Mouse (Mus musculus): Measurements from ENCODE around the gene Dxo. TPM values are rescaled to one million over a fixed set of nuclear protein-coding genes. Genes with fewer than 3 reads are reported as not detected.

The Dxo gene
- 70.9 and 71.2 TPM in 2 replicates for polyA plus RNA-seq (2012; rRNA removed)

GRCm38 (mm10) chr17:34836856-34837221 lies at the start of gene Dxo, which contains the start of gene Stk19:
Dxo (plus strand) TSS chr17:34837019.
Stk19 (minus strand) TSS chr17:34836945.

GRCm38 (mm10) chr17:34804301-34804700 lies 32.5 kb upstream of the Dxo start, which contains the start of gene Cyp21a1:
Cyp21a1 (minus strand) TSS chr17:34804561.

GRCm38 (mm10) chr17:34849722-34850516 lies 13.1 kb downstream of the Dxo start, which contains the start of the genes Skiv2l and Nelfe:
Skiv2l (minus strand) TSS chr17:34850210.
Nelfe (plus strand) TSS chr17:34850391.

DNA sequence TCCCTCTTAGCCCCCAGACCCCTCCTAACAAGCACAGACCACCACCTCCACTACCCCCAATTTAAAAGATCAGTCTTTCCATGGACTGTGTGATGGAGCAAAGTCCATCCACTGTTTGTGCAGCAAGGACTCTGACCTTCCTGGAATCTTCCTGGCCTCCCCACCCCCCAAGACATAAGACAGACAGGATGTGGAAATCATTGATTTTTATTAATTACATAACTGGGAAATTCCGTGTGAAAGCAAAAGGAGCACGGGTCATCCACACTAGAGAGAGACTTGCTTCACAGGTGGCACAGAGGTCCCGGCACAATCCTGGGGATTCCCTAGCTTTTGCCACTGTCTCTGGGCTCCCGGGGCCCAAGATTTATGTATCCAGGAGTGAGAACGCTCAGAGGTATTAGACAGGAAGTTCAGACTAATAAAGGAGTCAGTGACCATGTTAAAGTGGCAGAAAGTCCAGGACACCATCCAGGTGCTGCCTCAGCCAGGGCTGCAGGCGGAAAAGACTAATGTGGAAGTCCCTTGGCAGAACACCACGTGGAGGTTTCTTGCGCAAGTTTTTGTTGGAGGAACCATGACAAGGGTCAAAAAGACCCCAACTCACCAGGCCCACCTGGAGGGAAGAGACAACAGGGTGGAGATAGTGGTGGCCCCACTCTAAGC lies 25.7 kb downstream of the Dxo start, which contains the start of gene Cfb:
TSS of gene Cfb (minus strand) at position 103 of the 666 bp plus-strand sequence.

GRCm38 (mm10) chr17:34879336-34879879 lies 42.6 kb downstream of the Dxo start, which contains the start of gene Zbtb12:
Zbtb12 (plus strand) TSS chr17:34879483.

DNA sequence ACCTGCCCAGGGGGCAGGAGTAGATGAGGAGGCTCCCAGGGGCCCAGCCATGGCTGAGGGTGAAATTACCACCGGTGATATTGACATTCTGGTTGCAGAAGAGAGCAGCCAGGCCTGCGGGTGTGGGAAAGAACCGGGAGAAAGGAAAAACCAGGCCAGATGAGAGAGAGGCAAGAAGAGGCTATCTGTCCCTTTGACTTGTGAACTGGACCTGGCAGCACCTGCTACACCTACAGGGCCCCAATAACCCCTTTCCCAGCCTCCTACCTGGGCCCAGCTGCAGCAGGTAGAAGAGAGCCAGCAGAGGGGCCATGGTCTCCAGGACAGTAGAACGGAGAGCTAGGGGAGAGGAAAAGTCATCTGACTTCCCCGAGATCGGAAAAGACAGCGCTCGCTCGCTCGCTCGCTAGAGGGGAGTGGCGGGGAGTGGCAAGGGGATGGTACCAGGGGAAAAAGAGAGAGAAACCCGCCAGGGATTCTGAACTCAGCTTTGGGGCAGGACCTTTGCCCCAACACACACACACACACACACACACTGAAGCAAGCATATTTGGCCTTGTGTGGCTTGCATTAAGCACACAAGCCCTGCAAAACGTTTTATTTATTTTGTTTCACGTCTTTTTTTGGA lies 45.0 kb downstream of the Dxo start, which contains the start of gene Gm20547:
TSS of gene Gm20547 (minus strand) at position 360 of the 628 bp plus-strand sequence.

Other genes with a start within 250 kb of the Dxo start
- gene Gpsm3, start 247.2 kb upstream of the Dxo start, polyA plus RNA-seq (2012; rRNA removed) = 3.7 and 6.2 TPM in 2 replicates
- 163 and 174 TPM in 2 replicates for gene Pbx2, start 245.8 kb upstream of the Dxo start, polyA plus RNA-seq (2012; rRNA removed)
- 12.3 and 15.5 TPM in 2 replicates for gene Ager, start 239.2 kb upstream of the Dxo start, polyA plus RNA-seq (2012; rRNA removed)
- gene Rnf5, start 233.3 kb upstream of the Dxo start, polyA plus RNA-seq (2012; rRNA removed) = 146 and 186 TPM in 2 replicates
- 91.7 and 142 TPM in 2 replicates for gene Agpat1, start 232.8 kb upstream of the Dxo start, polyA plus RNA-seq (2012; rRNA removed)
- gene Egfl8, start 221.0 kb upstream of the Dxo start, polyA plus RNA-seq (2012; rRNA removed) = 6.8 and 9.5 TPM in 2 replicates
- gene Ppt2, start 208.5 kb upstream of the Dxo start, polyA plus RNA-seq (2012; rRNA removed) = 18.8 and 23.6 TPM in 2 replicates
- gene Prrt1, start 207.5 kb upstream of the Dxo start, polyA plus RNA-seq (2012; rRNA removed) = 7.1 and 9.7 TPM in 2 replicates
- gene Fkbpl, start 192.3 kb upstream of the Dxo start, polyA plus RNA-seq (2012; rRNA removed) = 5.1 and 6.5 TPM in 2 replicates
- gene Atf6b, start 189.9 kb upstream of the Dxo start, polyA plus RNA-seq (2012; rRNA removed) = 59.4 and 71.2 TPM in 2 replicates
- gene Tnxb, start 166.5 kb upstream of the Dxo start, polyA plus RNA-seq (2012; rRNA removed) = 0.06 and 0.09 TPM in 2 replicates
- 0.05 and 0.07 TPM in 2 replicates for gene C4b, start 93.1 kb upstream of the Dxo start, polyA plus RNA-seq (2012; rRNA removed)
- 0.04 TPM in 2 replicates for gene Cyp21a1, start 32.5 kb upstream of the Dxo start, polyA plus RNA-seq (2012; rRNA removed)
- 46.3 and 66.7 TPM in 2 replicates for gene Stk19, start 74 bp upstream of the Dxo start, polyA plus RNA-seq (2012; rRNA removed)
- 65.5 and 77.4 TPM in 2 replicates for gene Skiv2l, start 13.2 kb downstream of the Dxo start, polyA plus RNA-seq (2012; rRNA removed)
- gene Nelfe, start 13.4 kb downstream of the Dxo start, polyA plus RNA-seq (2012; rRNA removed) = 94.0 and 142 TPM in 2 replicates
- gene Cfb, start 25.5 kb downstream of the Dxo start, polyA plus RNA-seq (2012; rRNA removed) = 1.9 and 6.9 TPM in 2 replicates
- gene Zbtb12, start 42.5 kb downstream of the Dxo start, polyA plus RNA-seq (2012; rRNA removed) = 73.5 and 98.0 TPM in 2 replicates
- gene Gm20547, start 45.0 kb downstream of the Dxo start, polyA plus RNA-seq (2012; rRNA removed) = not detected in 2 replicates
- gene C2, start 61.2 kb downstream of the Dxo start, polyA plus RNA-seq (2012; rRNA removed) = 1.6 and 2.2 TPM in 2 replicates
- 218 and 222 TPM in 2 replicates for gene Ehmt2, start 61.5 kb downstream of the Dxo start, polyA plus RNA-seq (2012; rRNA removed)
- 0.08 and 0.11 TPM in 2 replicates for gene Slc44a4, start 77.4 kb downstream of the Dxo start, polyA plus RNA-seq (2012; rRNA removed)
- 14.5 and 15.9 TPM in 2 replicates for gene Neu1, start 94.2 kb downstream of the Dxo start, polyA plus RNA-seq (2012; rRNA removed)
- gene Hspa1b, start 122.2 kb downstream of the Dxo start, polyA plus RNA-seq (2012; rRNA removed) = 3.0 and 3.4 TPM in 2 replicates
- not detected in 2 replicates for gene Gm20481, start 132.9 kb downstream of the Dxo start, polyA plus RNA-seq (2012; rRNA removed)
- 1.4 and 2.2 TPM in 2 replicates for gene Hspa1a, start 135.1 kb downstream of the Dxo start, polyA plus RNA-seq (2012; rRNA removed)
- 0.22 and 0.31 TPM in 2 replicates for gene Hspa1l, start 135.7 kb downstream of the Dxo start, polyA plus RNA-seq (2012; rRNA removed)
- gene Lsm2, start 144.8 kb downstream of the Dxo start, polyA plus RNA-seq (2012; rRNA removed) = 98.3 and 206 TPM in 2 replicates
- 127 and 135 TPM in 2 replicates for gene Vars, start 164.0 kb downstream of the Dxo start, polyA plus RNA-seq (2012; rRNA removed)
- 0.60 and 0.76 TPM in 2 replicates for gene Vwa7, start 179.6 kb downstream of the Dxo start, polyA plus RNA-seq (2012; rRNA removed)
- 6.4 and 8.8 TPM in 2 replicates for gene Sapcd1, start 191.0 kb downstream of the Dxo start, polyA plus RNA-seq (2012; rRNA removed)
- gene Msh5, start 209.7 kb downstream of the Dxo start, polyA plus RNA-seq (2012; rRNA removed) = 6.7 and 11.0 TPM in 2 replicates
- 122 and 142 TPM in 2 replicates for gene Clic1, start 212.9 kb downstream of the Dxo start, polyA plus RNA-seq (2012; rRNA removed)
- gene Ddah2, start 222.0 kb downstream of the Dxo start, polyA plus RNA-seq (2012; rRNA removed) = 392 and 957 TPM in 2 replicates
- gene Ly6g6c, start 228.4 kb downstream of the Dxo start, polyA plus RNA-seq (2012; rRNA removed) = 0.19 and 0.28 TPM in 2 replicates
- 0.67 and 0.88 TPM in 2 replicates for gene Mpig6b, start 229.2 kb downstream of the Dxo start, polyA plus RNA-seq (2012; rRNA removed)
- 0.18 and 0.29 TPM in 2 replicates for gene Ly6g6e, start 239.9 kb downstream of the Dxo start, polyA plus RNA-seq (2012; rRNA removed)
- 2.5 and 3.0 TPM in 2 replicates for gene Ly6g6d, start 241.0 kb downstream of the Dxo start, polyA plus RNA-seq (2012; rRNA removed)
- 0.83 and 1.1 TPM in 2 replicates for gene Ly6g6f, start 248.6 kb downstream of the Dxo start, polyA plus RNA-seq (2012; rRNA removed)